Mouse (Mus musculus) hindbrain, postnatal 0 days (tissue): ENCODE results near the gene Zfp27. TPM values are rescaled to one million over a fixed set of nuclear protein-coding genes. Genes with fewer than 3 reads are reported as not detected.
A peak's percentile ranks its signal among the peaks of the same experiment; 100 is the strongest.

Experiments used
- ATAC-seq: fragments of 200-750 bp; cut with Nextera tagmentation; 2 replicates; pipeline ENCODE4 v1.8.0; 2017; ENCODE audit warnings: mild to moderate bottlenecking, moderate TSS enrichment, moderate library complexity
- DNase-seq: peaks from one replicate; pipeline ENCODE4 v3.0.0-alpha.2; 2015; ENCODE audit warnings: low spot score
- H3K27ac ChIP-seq: fragments of 300-500 bp; sonication (generic); 2 replicates; pipeline ENCODE4 v1.5.1; 2014; ENCODE audit warnings: mild to moderate bottlenecking
- H3K27me3 ChIP-seq: fragments of 300-500 bp; sonication (generic); 2 replicates; pipeline ENCODE4 v1.6.1; 2014; ENCODE audit warnings: low read length, mixed read lengths; ENCODE audit not compliant: insufficient read depth
- H3K36me3 ChIP-seq: fragments of 300-500 bp; sonication (generic); 2 replicates; pipeline ENCODE4 v1.6.1; 2014; ENCODE audit warnings: low read length, mixed read lengths; ENCODE audit not compliant: insufficient read depth
- H3K4me1 ChIP-seq: fragments of 300-500 bp; sonication (generic); 2 replicates; pipeline ENCODE4 v1.6.1; 2014; ENCODE audit warnings: antibody characterized with exemption, low read length, mixed read lengths; ENCODE audit not compliant: insufficient read depth
- H3K4me2 ChIP-seq: fragments of 300-500 bp; sonication (generic); 2 replicates; pipeline ENCODE4 v1.6.1; 2014; ENCODE audit warnings: low read depth, mild to moderate bottlenecking, low read length, moderate library complexity, mixed read lengths
- H3K4me3 ChIP-seq: fragments of 300-500 bp; sonication (generic); 2 replicates; pipeline ENCODE4 v1.5.1; 2014; ENCODE audit warnings: low read length
- H3K9ac ChIP-seq: fragments of 300-500 bp; sonication (generic); replicated peaks from 2 replicates; pipeline ENCODE4 v1.6.1; 2014; ENCODE audit warnings: mild to moderate bottlenecking, low read length, moderate library complexity, mixed read lengths
- H3K9me3 ChIP-seq: fragments of 300-500 bp; sonication (generic); 2 replicates; pipeline ENCODE4 v1.6.1; 2016; ENCODE audit warnings: low read length, mixed read lengths
- CTCF ChIP-seq: IDR thresholded peaks from 2 replicates; pipeline ENCODE4 v1.5.1; 2016; ENCODE audit warnings: antibody characterized with exemption, control low read depth, low read depth
- WGBS: fragments of 180-500 bp; shearing (Covaris S2); extraction: QIAGEN DNeasy Blood & Tissue Kit; methylation state at CpG from one replicate; pipeline ENCODE4 v1.1.7; 2014; 5-methylcytosine and 5-hydroxymethylcytosine counted together
- microRNA-seq, 2 experiments: library from miRNA; unstranded; fragments of <30 nt; microRNA quantifications; one replicate each; pipeline ENCODE4; 2016
- polyA plus RNA-seq: library from polyadenylated mRNA; unstranded; fragments of >200 nt; fragmentation: Nextera tagmentation; extraction: Ambion mirVana; gene quantifications from 2 replicates; pipeline ENCODE4 v1.2.1, GENCODE M21; 2015
- total RNA-seq: library from RNA; depleted of rRNA; stranded (reverse); fragments of >200 nt; gene quantifications from 2 replicates; pipeline ENCODE4 v1.2.3, GENCODE M21; 2014; rRNA removed

Gene Zfp27
- total and polyA plus RNA-seq, 2 experiments from 2014 or later, result 6.9 to 16.8 TPM

GRCm38 (mm10) chr7:29859532-29860517 lies 46.5 kb downstream of the Zfp27 start, which contains the start of gene Zfp420:
Gene Zfp420 (plus strand): TSS chr7:29859979.
- Histone ChIP-seq H3K4me1 (peaks cover 8% of the 10 kb centered on the region), H3K4me3 (peak within 1 kb of the TSS; percentile 71), H3K4me2 (peak within 1 kb of the TSS; percentile 69), H3K9ac (peak within 1 kb of the TSS; percentile 59), H3K27me3 (no peaks in the 10 kb centered on the region), H3K27ac (no peak within 1 kb of the TSS; the same call in 1 of the 2 replicates), H3K9me3 (no peaks in the 10 kb centered on the region), H3K36me3 (no peaks in the 10 kb centered on the region)
- ATAC-seq (peak; percentile 98), DNase-seq (peak; percentile 96)
- peak; percentile 53 for TF ChIP-seq CTCF
- 5% methylated on average over 32 of the region's 32 CpGs for WGBS

- Histone ChIP-seq H3K4me1 (0 out of 2 replicates have a peak, but pooled peaks cover 5% of the 10 kb centered on the region), H3K9ac (peak within 1 kb of the TSS; percentile 49), H3K4me3 (peak within 1 kb of the TSS; percentile 55), H3K9me3 (no peaks in the 10 kb centered on the region), H3K27ac (peak within 1 kb of the TSS; percentile 65), H3K36me3 (no peaks in the 10 kb centered on the region), H3K27me3 (no peaks in the 10 kb centered on the region), H3K4me2 (peak within 1 kb of the TSS; percentile 80)
- peak; percentile 99 for ATAC-seq
- peak; percentile 19; the same call in 1 of the 2 replicates for TF ChIP-seq CTCF
- WGBS, result 1% methylated on average over 21 of the region's 21 CpGs
- DNase-seq, result peak; percentile 96
Measured at GRCm38 (mm10) chr7:29853219-29853842, 53.0 kb downstream of the Zfp27 start, which contains the start of gene Zfp940. Gene Zfp940 (minus strand): TSS chr7:29853669.

- peak overlapping the region; percentile 80 for H3K4me2 ChIP-seq
- 0 out of 2 replicates have a peak, but pooled peaks cover 5% of the 10 kb centered on the region for H3K4me1 ChIP-seq
- no peak for ATAC-seq
- peak overlapping the region; percentile 49 for H3K9ac ChIP-seq
- no peaks in the 10 kb centered on the region for H3K36me3 ChIP-seq
- H3K27me3 ChIP-seq, result no peaks in the 10 kb centered on the region
- DNase-seq, result no peak
- WGBS, result 59% methylated on average over 9 of the region's 9 CpGs
- H3K9me3 ChIP-seq, result no peaks in the 10 kb centered on the region
- H3K4me3 ChIP-seq, result peak overlapping the region; percentile 55
- TF ChIP-seq CTCF, result no peak
- H3K27ac ChIP-seq, result no peak overlapping the region
Measured at GRCm38 (mm10) chr7:29852831-29853218, 53.5 kb downstream of the Zfp27 start.

- Histone ChIP-seq H3K36me3 (peaks cover 26% of the 10 kb centered on the region), H3K9me3 (no peaks in the 10 kb centered on the region)
- 92% methylated on average over 5 of the region's 5 CpGs for WGBS
Measured at GRCm38 (mm10) chr7:29844616-29845015, 61.8 kb downstream of the Zfp27 start.

More at GRCm38 (mm10) chr7:29844616-29845015, 61.8 kb downstream of the Zfp27 start:
- Histone ChIP-seq H3K27me3 (no peaks in the 10 kb centered on the region), H3K9ac (no peak overlapping the region), H3K4me2 (no peak overlapping the region), H3K4me1 (no peaks in the 10 kb centered on the region), H3K4me3 (no peak overlapping the region), H3K27ac (no peak overlapping the region)
- ATAC-seq (no peak), DNase-seq (no peak)
- no peak for TF ChIP-seq CTCF

Small RNA genes lying within 50 kb of the gene (microRNA-seq; reads per million reads assigned to microRNA genes)
- 0.71 to 0.72 reads per million in 2 experiments for gene Mir7668

Other genes starting within 250 kb of the Zfp27 start
- 0.11 and 0.37 TPM in 2 replicates for gene Catsperg2, start 179.5 kb downstream of the Zfp27 start, total RNA-seq
- 0.28 and 0.41 TPM in 2 replicates for gene Catsperg2, start 179.5 kb downstream of the Zfp27 start, polyA plus RNA-seq
- gene Zfp84, start 138.0 kb downstream of the Zfp27 start, total RNA-seq, result 10.7 and 11.4 TPM in 2 replicates
- 5.8 and 6.5 TPM in 2 replicates for gene Zfp84, start 138.0 kb downstream of the Zfp27 start, polyA plus RNA-seq
- gene Zfp30, start 122.6 kb downstream of the Zfp27 start, total RNA-seq, result 10.1 and 11.3 TPM in 2 replicates
- gene Zfp30, start 122.6 kb downstream of the Zfp27 start, polyA plus RNA-seq, result 10.8 and 10.9 TPM in 2 replicates
- gene Zfp790, start 90.5 kb downstream of the Zfp27 start, total RNA-seq, result 6.2 and 6.4 TPM in 2 replicates
- 8.8 and 10.2 TPM in 2 replicates for gene Zfp790, start 90.5 kb downstream of the Zfp27 start, polyA plus RNA-seq
- 5.3 and 7.4 TPM in 2 replicates for gene Zfp940, start 52.9 kb downstream of the Zfp27 start, total RNA-seq
- 8.6 and 10.3 TPM in 2 replicates for gene Zfp940, start 52.9 kb downstream of the Zfp27 start, polyA plus RNA-seq
- 14.7 and 17.8 TPM in 2 replicates for gene Zfp420, start 46.6 kb downstream of the Zfp27 start, total RNA-seq
- gene Zfp420, start 46.6 kb downstream of the Zfp27 start, polyA plus RNA-seq, result 12.1 and 14.0 TPM in 2 replicates
- 5.8 and 6.6 TPM in 2 replicates for gene Zfp383, start 1.7 kb upstream of the Zfp27 start, total RNA-seq
- 4.1 and 4.8 TPM in 2 replicates for gene Zfp383, start 1.7 kb upstream of the Zfp27 start, polyA plus RNA-seq
- gene Zfp74, start 47.5 kb upstream of the Zfp27 start, total RNA-seq, result 7.9 and 10.1 TPM in 2 replicates
- gene Zfp74, start 47.5 kb upstream of the Zfp27 start, polyA plus RNA-seq, result 13.1 and 14.6 TPM in 2 replicates
- 6.4 and 6.7 TPM in 2 replicates for gene Zfp568, start 77.4 kb upstream of the Zfp27 start, total RNA-seq
- 2.8 and 3.5 TPM in 2 replicates for gene Zfp568, start 77.4 kb upstream of the Zfp27 start, polyA plus RNA-seq
- gene Zfp14, start 144.8 kb upstream of the Zfp27 start, total RNA-seq, result 8.4 and 10.1 TPM in 2 replicates
- 5.9 and 6.7 TPM in 2 replicates for gene Zfp14, start 144.8 kb upstream of the Zfp27 start, polyA plus RNA-seq
- 2.8 and 5.4 TPM in 2 replicates for gene Zfp82, start 166.3 kb upstream of the Zfp27 start, total RNA-seq
- gene Zfp82, start 166.3 kb upstream of the Zfp27 start, polyA plus RNA-seq, result 4.0 and 4.2 TPM in 2 replicates
- not detected in 2 replicates for gene Gm26920, start 183.8 kb upstream of the Zfp27 start, total RNA-seq
- 1.6 and 2.5 TPM in 2 replicates for gene Gm26920, start 183.8 kb upstream of the Zfp27 start, polyA plus RNA-seq
- gene Zfp566, start 184.0 kb upstream of the Zfp27 start, total RNA-seq, result 2.3 and 2.8 TPM in 2 replicates
- 13.7 and 15.5 TPM in 2 replicates for gene Zfp566, start 184.0 kb upstream of the Zfp27 start, polyA plus RNA-seq
- gene Zfp260, start 188.2 kb upstream of the Zfp27 start, total RNA-seq, result 26.8 and 27.4 TPM in 2 replicates
- 47.7 and 49.4 TPM in 2 replicates for gene Zfp260, start 188.2 kb upstream of the Zfp27 start, polyA plus RNA-seq
- 7.5 and 12.7 TPM in 2 replicates for gene Zfp382, start 215.4 kb upstream of the Zfp27 start, total RNA-seq
- 11.9 and 13.2 TPM in 2 replicates for gene Zfp382, start 215.4 kb upstream of the Zfp27 start, polyA plus RNA-seq